Mouse (Mus musculus) thymus, postnatal 4 days (tissue): ENCODE results near the gene Smndc1.
A peak's percentile ranks its signal among the peaks of the same experiment; 100 is the strongest.

Source experiments
- DNase-seq: peaks from one replicate; pipeline ENCODE4 v3.0.0; 2021

The Smndc1 gene

GRCm38 (mm10) chr19:53390495-53391007 lies at the start of gene Smndc1:
Gene Smndc1 (minus strand): TSS chr19:53390578.
- DNase-seq, result peak; percentile 98

GRCm38 (mm10) chr19:53439340-53439739 lies 49.0 kb upstream of the Smndc1 start:
- DNase-seq, result no peak

GRCm38 (mm10) chr19:53437991-53438390 lies 47.6 kb upstream of the Smndc1 start:
- peak; percentile 51 for DNase-seq

GRCm38 (mm10) chr19:53437311-53437958 lies 47.1 kb upstream of the Smndc1 start:
- peak; percentile 16 for DNase-seq

GRCm38 (mm10) chr19:53433949-53434689 lies 43.7 kb upstream of the Smndc1 start:
- DNase-seq, result no peak

GRCm38 (mm10) chr19:53431003-53431402 lies 40.6 kb upstream of the Smndc1 start:
- no peak for DNase-seq

- DNase-seq, result no peak
Observed at GRCm38 (mm10) chr19:53430356-53430755, 40.0 kb upstream of the Smndc1 start.

- DNase-seq, result no peak
Observed at GRCm38 (mm10) chr19:53427817-53428216, 37.4 kb upstream of the Smndc1 start.

- no peak for DNase-seq
Observed at GRCm38 (mm10) chr19:53427346-53427745, 37.0 kb upstream of the Smndc1 start.

GRCm38 (mm10) chr19:53425824-53426223 lies 35.4 kb upstream of the Smndc1 start:
- DNase-seq, result peak; percentile 26

GRCm38 (mm10) chr19:53424629-53425028 lies 34.3 kb upstream of the Smndc1 start:
- DNase-seq, result peak; percentile 86

- peak; percentile 72 for DNase-seq
Observed at GRCm38 (mm10) chr19:53423816-53424465, 33.6 kb upstream of the Smndc1 start.

GRCm38 (mm10) chr19:53423341-53423753 lies 33.0 kb upstream of the Smndc1 start:
- DNase-seq, result peak; percentile 93

GRCm38 (mm10) chr19:53422358-53423308 lies 32.3 kb upstream of the Smndc1 start:
- peak; percentile 59 for DNase-seq

GRCm38 (mm10) chr19:53421583-53422188 lies 31.3 kb upstream of the Smndc1 start:
- DNase-seq, result no peak

GRCm38 (mm10) chr19:53420924-53421582 lies 30.7 kb upstream of the Smndc1 start:
- DNase-seq, result peak; percentile 82

- DNase-seq, result peak; percentile 88
Observed at GRCm38 (mm10) chr19:53419834-53420233, 29.5 kb upstream of the Smndc1 start.

- no peak for DNase-seq
Observed at GRCm38 (mm10) chr19:53415198-53415597, 24.8 kb upstream of the Smndc1 start.

- no peak for DNase-seq
Observed at GRCm38 (mm10) chr19:53414650-53415049, 24.3 kb upstream of the Smndc1 start.

- DNase-seq, result no peak
Observed at GRCm38 (mm10) chr19:53413617-53414380, 23.4 kb upstream of the Smndc1 start.
